ENCODE assay signal across 9 mouse cellular contexts in the genomic region with DNA sequence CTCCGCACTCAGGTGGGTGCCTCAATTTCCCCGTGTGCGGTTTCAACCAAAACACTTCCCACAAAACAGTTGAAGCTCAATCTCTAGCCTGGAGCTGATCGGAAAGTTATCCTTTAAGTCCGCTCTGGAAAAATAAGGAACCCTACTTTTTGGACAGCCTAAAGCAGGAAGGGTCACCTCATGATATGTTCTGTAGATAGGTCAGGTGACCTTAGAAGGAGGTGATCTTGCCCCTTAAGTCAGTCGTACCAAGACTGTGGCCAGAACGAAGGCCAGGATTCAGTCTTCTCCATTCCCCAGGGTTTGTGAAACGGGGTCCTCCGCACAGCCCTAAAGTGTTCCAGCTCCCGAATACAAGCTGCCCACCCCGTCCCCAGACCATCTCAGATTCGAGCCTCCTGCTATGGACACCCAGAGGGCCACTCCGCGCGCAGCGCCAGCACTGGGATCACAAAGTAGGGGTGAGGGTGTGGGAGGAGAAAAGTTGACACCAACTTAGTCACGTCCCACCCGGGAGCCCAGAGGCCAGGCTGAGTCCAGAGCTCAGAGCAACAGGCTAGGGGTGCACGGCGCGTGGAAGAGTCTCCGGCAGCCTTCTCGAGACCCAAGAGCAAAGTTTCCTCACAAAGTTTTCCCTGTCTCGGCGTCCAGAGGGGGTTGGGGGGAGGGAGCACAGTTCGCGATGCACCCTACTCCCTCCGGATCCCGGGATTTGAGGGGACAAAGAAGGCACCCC. TPM values are rescaled to one million over a fixed set of nuclear protein-coding genes. Genes with fewer than 3 reads are reported as not detected.
DNase-seq lines count a peak whose midpoint lies in the region; ATAC-seq and TF ChIP-seq lines count a peak whose summit lies in the region.
"Had no signal": no experiment of that assay in that cellular context is flagged by ENCODE, and none has a peak within 500 bp of the region (broad histone marks: within the 10 kb centered on the region; RNA-seq: fewer than 3 reads in every experiment).

No protein-coding gene starts in this region.

- peak overlapping the region; percentile 88 for H3K4me2 ChIP-seq in heart, embryonic 11.5 days
- peak overlapping the region; percentile 58 for H3K4me2 ChIP-seq in kidney, embryonic 16.5 days (replicated peaks; ENCODE audit: low read depth, low read length)

- H3K27ac ChIP-seq in layer of hippocampus, adult 2 months = peak overlapping the region; percentile 81
- peak overlapping the region; percentile 43; the same call in 1 of the 2 replicates for H3K27ac ChIP-seq in cortical plate, adult 2 months (ENCODE audit: insufficient read depth, low read length)
- peak overlapping the region; percentile 55; the same call in 1 of the 2 replicates for H3K27ac ChIP-seq in heart, embryonic 11.5 days (ENCODE audit: low read depth, low read length)
- H3K27ac ChIP-seq in kidney, embryonic 16.5 days (ENCODE audit: low read length) = peak overlapping the region; percentile 87

- H3K9me3 ChIP-seq in heart, embryonic 11.5 days (replicated peaks; ENCODE audit: control insufficient read depth, low read length) = no peaks in the 10 kb centered on the region
- no peaks in the 10 kb centered on the region for H3K9me3 ChIP-seq in kidney, embryonic 16.5 days (ENCODE audit: low read length)

- peak overlapping the region; percentile 51 for H3K4me3 ChIP-seq in layer of hippocampus, adult 2 months
- H3K4me3 ChIP-seq in cortical plate, adult 2 months (ENCODE audit: insufficient read depth, low read length) = peak overlapping the region; percentile 30
- peak overlapping the region; percentile 64 for H3K4me3 ChIP-seq in heart, embryonic 11.5 days (ENCODE audit: low read depth, low read length)
- peak overlapping the region; percentile 76 for H3K4me3 ChIP-seq in kidney, embryonic 16.5 days (ENCODE audit: low read length)

- no peak for TF ChIP-seq POLR2A in cortical plate, adult 2 months (IDR thresholded peaks at IDR 0.05; ENCODE audit: extremely low read depth, insufficient read depth, low read length)

- no peaks in the 10 kb centered on the region for H3K4me1 ChIP-seq in cortical plate, adult 2 months (ENCODE audit: control insufficient read depth, insufficient read depth, low read length)
- H3K4me1 ChIP-seq in heart, embryonic 11.5 days (ENCODE audit: control insufficient read depth, insufficient read depth, low read length) = peaks cover 27% of the 10 kb centered on the region
- H3K4me1 ChIP-seq in kidney, embryonic 16.5 days (ENCODE audit: insufficient read depth, low read length) = peaks cover 48% of the 10 kb centered on the region

- H3K27me3 ChIP-seq in heart, embryonic 11.5 days (ENCODE audit: control insufficient read depth, insufficient read depth, low read length) = no peaks in the 10 kb centered on the region
- H3K27me3 ChIP-seq in kidney, embryonic 16.5 days (ENCODE audit: insufficient read depth, low read length) = no peaks in the 10 kb centered on the region
- H3K27me3 ChIP-seq: Patski had no signal

- no peaks in the 10 kb centered on the region for H3K36me3 ChIP-seq in heart, embryonic 11.5 days (ENCODE audit: control insufficient read depth, insufficient read depth, low read length)
- H3K36me3 ChIP-seq in kidney, embryonic 16.5 days (ENCODE audit: insufficient read depth, low read length) = no peaks in the 10 kb centered on the region

- 2% methylated on average over 29 of the region's 29 CpGs for WGBS in heart, embryonic 11.5 days (ENCODE audit: insufficient replicate concordance)
- 1% methylated on average over 29 of the region's 29 CpGs for WGBS in kidney, embryonic 16.5 days

- ATAC-seq in heart, embryonic 11.5 days (replicated peaks; ENCODE audit: insufficient number of reproducible peaks, low FRiP score, low TSS enrichment) = peak; percentile 69
- peak; percentile 66 for ATAC-seq in kidney, embryonic 16.5 days (ENCODE audit: low FRiP score, low TSS enrichment)

- DNase-seq in layer of hippocampus, adult 2 months (ENCODE audit: low spot score in 2 of 2) = no peak
- DNase-seq in layer of hippocampus, adult 9-11 months = no peak
- peak; percentile 65 for DNase-seq in lung, postnatal 36 days
- DNase-seq in right cerebral cortex, postnatal 36 days (ENCODE audit: low spot score in 2 of 2) = no peak
- no peak for DNase-seq in cerebellum, adult 8-10 months

- peak overlapping the region; percentile 75 for H3K9ac ChIP-seq in heart, embryonic 11.5 days (ENCODE audit: low read depth, low read length)
- H3K9ac ChIP-seq in kidney, embryonic 16.5 days (replicated peaks; ENCODE audit: low read length) = peak overlapping the region; percentile 82

- TF ChIP-seq CTCF in layer of hippocampus, adult 2 months (conservative IDR thresholded peaks at IDR 0.05) = no peak
- no peak for TF ChIP-seq CTCF in cortical plate, adult 2 months (IDR thresholded peaks at IDR 0.05; ENCODE audit: extremely low read depth, insufficient read depth, low read length)

RNA-seq across cellular contexts. Expression of a gene that starts 1.2 kb away (rescaled TPM):
- total RNA-seq in layer of hippocampus, adult 2 months (2021) = 100 to 1,000 TPM; 122 to 137 TPM
- 47.1 and 50.7 TPM in 2 replicates for polyA plus RNA-seq in cortical plate, adult 2 months (2012; rRNA removed)
- 33.9 and 34.6 TPM in 2 replicates for polyA plus RNA-seq in heart, embryonic 11.5 days (2014; fragmentation: Nextera tagmentation; extraction: Ambion mirVana)
- polyA plus RNA-seq in kidney, embryonic 16.5 days (2015; fragmentation: Nextera tagmentation; extraction: Ambion mirVana) = 204 and 209 TPM in 2 replicates

RNA-seq across cellular contexts. Expression of a gene that starts 14.3 kb away (rescaled TPM):
- total RNA-seq in layer of hippocampus, adult 2 months (2021) = 10 to 100 TPM; 40.8 to 41.0 TPM
- 58.1 and 64.5 TPM in 2 replicates for polyA plus RNA-seq in cortical plate, adult 2 months (2012; rRNA removed)
- 37.0 and 42.3 TPM in 2 replicates for polyA plus RNA-seq in heart, embryonic 11.5 days (2014; fragmentation: Nextera tagmentation; extraction: Ambion mirVana)
- 65.9 and 67.0 TPM in 2 replicates for polyA plus RNA-seq in kidney, embryonic 16.5 days (2015; fragmentation: Nextera tagmentation; extraction: Ambion mirVana)

RNA-seq across cellular contexts. Expression of a gene that starts 18.3 kb away (rescaled TPM):
- 1 to 10 TPM; 6.2 to 6.9 TPM for total RNA-seq in layer of hippocampus, adult 2 months (2021)
- 7.4 and 9.5 TPM in 2 replicates for polyA plus RNA-seq in cortical plate, adult 2 months (2012; rRNA removed)
- polyA plus RNA-seq in heart, embryonic 11.5 days (2014; fragmentation: Nextera tagmentation; extraction: Ambion mirVana) = 4.8 and 8.4 TPM in 2 replicates
- 8.1 and 14.0 TPM in 2 replicates for polyA plus RNA-seq in kidney, embryonic 16.5 days (2015; fragmentation: Nextera tagmentation; extraction: Ambion mirVana)

RNA-seq across cellular contexts. Expression of a gene that starts 31.0 kb away (rescaled TPM):
- not detected for total RNA-seq in layer of hippocampus, adult 2 months (2021)
- polyA plus RNA-seq in cortical plate, adult 2 months (2012; rRNA removed) = not detected in 2 replicates
- polyA plus RNA-seq in heart, embryonic 11.5 days (2014; fragmentation: Nextera tagmentation; extraction: Ambion mirVana) = not detected in 2 replicates
- not detected in 2 replicates for polyA plus RNA-seq in kidney, embryonic 16.5 days (2015; fragmentation: Nextera tagmentation; extraction: Ambion mirVana)

RNA-seq across cellular contexts. Expression of a gene that starts 37.5 kb away (rescaled TPM):
- total RNA-seq in layer of hippocampus, adult 2 months (2021) = 10 to 100 TPM; 10.3 to 11.2 TPM
- polyA plus RNA-seq in cortical plate, adult 2 months (2012; rRNA removed) = 16.2 and 17.4 TPM in 2 replicates
- 0.34 and 0.77 TPM in 2 replicates for polyA plus RNA-seq in heart, embryonic 11.5 days (2014; fragmentation: Nextera tagmentation; extraction: Ambion mirVana)
- 0.75 and 2.0 TPM in 2 replicates for polyA plus RNA-seq in kidney, embryonic 16.5 days (2015; fragmentation: Nextera tagmentation; extraction: Ambion mirVana)
